Mouse (Mus musculus) liver, postnatal 0 days (tissue): ENCODE measurements around the gene Cyp4f40. TPM values are rescaled to one million over a fixed set of nuclear protein-coding genes. Genes with fewer than 3 reads are reported as not detected.

Source experiments
- ATAC-seq: fragments of 200-750 bp; cut with Nextera tagmentation; 2 replicates; pipeline ENCODE4 v1.8.0; 2017; ENCODE audit warnings: mild to moderate bottlenecking, moderate library complexity
- DNase-seq: peaks from one replicate; pipeline ENCODE4 v3.0.0-alpha.2; 2016
- H3K27ac ChIP-seq: fragments of 300-500 bp; sonication (generic); 2 replicates; pipeline ENCODE4 v1.5.1; 2014; ENCODE audit warnings: antibody characterized with exemption, moderate library complexity, mild to moderate bottlenecking, low read depth
- H3K27me3 ChIP-seq: fragments of 300-500 bp; sonication (generic); 2 replicates; pipeline ENCODE4 v1.6.1; 2014; ENCODE audit warnings: low read length, control low read depth, mixed read lengths; ENCODE audit not compliant: insufficient read depth
- H3K36me3 ChIP-seq: fragments of 300-500 bp; sonication (generic); replicated peaks from 2 replicates; pipeline ENCODE4 v1.6.1; 2014; ENCODE audit warnings: mild to moderate bottlenecking, control low read depth, low read length, moderate library complexity, mixed read lengths; ENCODE audit not compliant: insufficient read depth
- H3K4me1 ChIP-seq: fragments of 300-500 bp; sonication (generic); 2 replicates; pipeline ENCODE4 v1.6.1; 2014; ENCODE audit warnings: antibody characterized with exemption, mild to moderate bottlenecking, control low read depth; ENCODE audit not compliant: insufficient read depth
- H3K4me2 ChIP-seq: fragments of 300-500 bp; sonication (generic); 2 replicates; pipeline ENCODE4 v1.6.1; 2014; ENCODE audit warnings: low read depth, mild to moderate bottlenecking, low read length, moderate library complexity, mixed read lengths
- H3K4me3 ChIP-seq: fragments of 300-500 bp; sonication (generic); 2 replicates; pipeline ENCODE4 v1.5.1; 2014; ENCODE audit warnings: low read depth, low read length
- H3K9ac ChIP-seq: fragments of 300-500 bp; sonication (generic); replicated peaks from 2 replicates; pipeline ENCODE4 v1.6.1; 2014; ENCODE audit warnings: mild to moderate bottlenecking, moderate library complexity
- H3K9me3 ChIP-seq: fragments of 300-500 bp; sonication (generic); 2 replicates; pipeline ENCODE4 v1.6.1; 2016; ENCODE audit warnings: mild to moderate bottlenecking, control low read depth, low read length, mixed read lengths
- CTCF ChIP-seq: sonication (generic); IDR thresholded peaks from 2 replicates; pipeline ENCODE4 v1.5.1; 2016; ENCODE audit warnings: antibody characterized with exemption, low read depth
- EP300 ChIP-seq: IDR thresholded peaks from 2 replicates; pipeline ENCODE4 v1.6.1; 2016; ENCODE audit warnings: antibody characterized with exemption, low read depth, mild to moderate bottlenecking
- WGBS: fragments of 180-500 bp; shearing (Covaris S2); extraction: QIAGEN DNeasy Blood & Tissue Kit; methylation state at CpG from one replicate; pipeline ENCODE4 v1.1.7; 2014; ENCODE audit not compliant: insufficient replicate concordance; 5-methylcytosine and 5-hydroxymethylcytosine counted together
- polyA plus RNA-seq: library from polyadenylated mRNA; unstranded; fragments of >200 nt; fragmentation: Nextera tagmentation; extraction: Ambion mirVana; gene quantifications from 2 replicates; pipeline ENCODE4 v1.2.1, GENCODE M21; 2015

Gene Cyp4f40
- polyA plus RNA-seq, 1 experiment from 2014 or later = not detected

DNA sequence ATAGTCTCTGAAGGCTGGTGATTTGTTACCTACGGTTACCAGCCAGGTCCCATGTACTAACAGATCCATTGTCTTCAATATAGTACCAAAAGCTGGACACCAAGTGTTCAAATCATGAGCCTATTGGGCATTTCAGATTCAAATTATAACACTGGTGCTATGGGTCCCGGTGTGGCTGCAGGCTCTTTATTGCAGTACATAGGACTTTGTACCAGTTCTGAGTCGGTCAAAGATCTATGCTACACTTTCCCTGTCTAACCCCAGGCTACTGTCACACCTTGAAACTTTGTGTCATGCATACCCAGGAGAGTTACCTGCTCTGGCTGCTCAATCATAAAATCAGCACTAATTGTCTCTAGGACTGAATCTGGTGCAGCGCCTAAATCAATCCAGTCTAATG, 4.8 kb upstream of the Cyp4f40 start:
- ATAC-seq (no peak), DNase-seq (no peak)
- Histone ChIP-seq H3K27me3 (no peaks in the 10 kb centered on the region), H3K4me3 (no peak overlapping the region), H3K9me3 (no peaks in the 10 kb centered on the region), H3K36me3 (no peaks in the 10 kb centered on the region), H3K4me2 (no peak overlapping the region), H3K4me1 (no peaks in the 10 kb centered on the region), H3K27ac (no peak overlapping the region), H3K9ac (no peak overlapping the region)
- no peak for TF ChIP-seq EP300
- TF ChIP-seq CTCF = no peak
- 81% methylated on average over 4 of the region's 4 CpGs for WGBS

- no peaks in the 10 kb centered on the region for H3K9me3 ChIP-seq
- no peak for TF ChIP-seq CTCF
- no peak for TF ChIP-seq EP300
- no peaks in the 10 kb centered on the region for H3K36me3 ChIP-seq
- ATAC-seq (no peak), DNase-seq (no peak)
- no peaks in the 10 kb centered on the region for H3K4me1 ChIP-seq
- no peak overlapping the region for H3K27ac ChIP-seq
- no peak overlapping the region for H3K9ac ChIP-seq
- H3K4me3 ChIP-seq = no peak overlapping the region
- no peaks in the 10 kb centered on the region for H3K27me3 ChIP-seq
- H3K4me2 ChIP-seq = no peak overlapping the region
- WGBS = 50% methylated on average over 3 of the region's 3 CpGs
Measured at GRCm38 (mm10) chr17:32657041-32657440, 1.7 kb upstream of the Cyp4f40 start.

DNA sequence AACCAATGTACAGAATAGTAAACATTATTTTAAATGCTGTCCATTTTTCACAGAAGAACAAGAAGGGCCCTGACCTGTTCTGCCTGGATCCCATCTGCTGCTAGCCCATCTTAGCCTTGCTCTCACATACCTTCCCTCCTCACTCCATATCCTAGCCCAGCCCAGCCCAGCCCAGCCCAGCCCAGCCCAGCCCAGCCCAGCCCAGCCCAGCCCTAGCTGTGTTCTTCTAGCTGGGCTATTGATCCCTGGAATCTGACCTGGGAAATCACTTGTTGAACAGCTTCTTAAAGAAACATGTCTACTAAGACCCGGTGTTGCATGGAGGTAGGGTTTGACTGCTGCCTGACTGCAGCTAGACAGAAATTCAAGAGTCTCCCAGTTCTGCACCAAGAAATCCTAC, 454 bp upstream of the Cyp4f40 start:
- WGBS = 70% methylated on average over 1 of the region's 1 CpGs
- no peaks in the 10 kb centered on the region for H3K4me1 ChIP-seq
- H3K27me3 ChIP-seq = no peaks in the 10 kb centered on the region
- no peak overlapping the region for H3K9ac ChIP-seq
- ATAC-seq = no peak
- TF ChIP-seq CTCF = no peak
- no peak for TF ChIP-seq EP300
- H3K36me3 ChIP-seq = no peaks in the 10 kb centered on the region
- H3K4me2 ChIP-seq = no peak overlapping the region
- H3K27ac ChIP-seq = no peak overlapping the region
- no peaks in the 10 kb centered on the region for H3K9me3 ChIP-seq
- H3K4me3 ChIP-seq = no peak overlapping the region
- no peak for DNase-seq

DNA sequence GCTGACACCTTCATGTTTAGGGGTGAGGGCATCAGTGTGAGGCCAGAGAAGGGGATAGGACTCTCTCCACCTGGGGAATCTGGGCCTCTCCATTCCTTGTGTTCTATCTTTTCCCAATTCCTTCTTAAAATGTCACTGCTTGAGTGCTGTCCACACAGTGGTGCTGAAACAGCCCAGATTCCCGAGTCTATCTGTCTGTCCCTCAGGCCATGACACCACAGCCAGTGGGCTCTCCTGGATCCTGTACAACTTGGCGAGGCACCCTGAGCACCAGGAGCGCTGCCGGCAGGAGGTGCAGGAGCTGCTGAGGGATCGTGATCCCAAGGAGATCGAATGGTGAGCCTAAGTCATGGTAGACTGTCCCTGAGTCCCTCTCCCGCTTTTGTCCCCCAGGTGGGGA, 15.3 kb downstream of the Cyp4f40 start:
- Histone ChIP-seq H3K27me3 (no peaks in the 10 kb centered on the region), H3K4me2 (no peak overlapping the region), H3K9me3 (no peaks in the 10 kb centered on the region), H3K27ac (no peak overlapping the region), H3K4me1 (0 out of 2 replicates have a peak, but pooled peaks cover 3% of the 10 kb centered on the region), H3K4me3 (no peak overlapping the region), H3K9ac (no peak overlapping the region), H3K36me3 (no peaks in the 10 kb centered on the region)
- ATAC-seq (no peak), DNase-seq (no peak)
- WGBS = 54% methylated on average over 7 of the region's 7 CpGs
- no peak for TF ChIP-seq CTCF
- TF ChIP-seq EP300 = no peak

DNA sequence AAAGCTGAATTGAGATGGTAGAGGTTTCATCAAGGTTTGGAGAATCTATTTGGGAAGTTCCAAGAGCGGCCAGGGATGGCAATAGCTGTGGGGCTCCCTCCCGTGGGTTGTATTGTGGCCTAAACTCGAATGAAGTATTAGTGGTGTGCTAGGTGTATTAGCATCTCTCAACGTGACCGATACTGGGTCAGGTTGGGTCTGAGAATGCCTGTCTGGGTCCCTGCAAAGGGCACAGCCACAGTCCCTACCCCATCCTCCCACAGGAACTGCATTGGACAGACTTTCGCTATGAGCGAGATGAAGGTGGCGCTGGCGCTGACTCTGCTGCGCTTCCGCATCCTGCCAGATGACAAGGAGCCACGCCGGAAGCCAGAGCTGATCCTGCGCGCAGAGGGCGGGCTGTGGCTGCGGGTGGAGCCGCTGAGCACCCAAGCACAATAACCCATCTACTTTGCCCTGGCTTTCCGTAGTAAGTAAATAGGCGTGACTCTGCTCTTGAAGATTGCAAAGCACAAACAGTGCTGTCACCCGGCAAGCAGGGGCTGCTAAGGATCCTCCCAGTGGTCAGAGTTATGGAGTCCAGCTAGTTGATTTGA, 17.4 kb downstream of the Cyp4f40 start:
- Histone ChIP-seq H3K36me3 (no peaks in the 10 kb centered on the region), H3K27ac (no peak overlapping the region), H3K9ac (no peak overlapping the region), H3K4me1 (0 out of 2 replicates have a peak, but pooled peaks cover 3% of the 10 kb centered on the region), H3K4me3 (no peak overlapping the region), H3K4me2 (peak overlapping the region; percentile 22; the same call in 1 of the 2 replicates), H3K27me3 (no peaks in the 10 kb centered on the region), H3K9me3 (no peaks in the 10 kb centered on the region)
- TF ChIP-seq CTCF (0 out of 2 replicates have a peak, but pooled peaks have one; percentile 6), EP300 (no peak)
- 36% methylated on average over 21 of the region's 21 CpGs for WGBS
- ATAC-seq = peak; percentile 21; the same call in 1 of the 2 replicates
- DNase-seq = peak; percentile 24

GRCm38 (mm10) chr17:32680404-32680803, 21.7 kb downstream of the Cyp4f40 start:
- Histone ChIP-seq H3K4me3 (no peak overlapping the region), H3K9me3 (no peaks in the 10 kb centered on the region), H3K9ac (no peak overlapping the region), H3K4me2 (no peak overlapping the region), H3K4me1 (peaks cover 11% of the 10 kb centered on the region), H3K27ac (no peak overlapping the region), H3K27me3 (no peaks in the 10 kb centered on the region), H3K36me3 (no peaks in the 10 kb centered on the region)
- ATAC-seq (no peak), DNase-seq (peak; percentile 51)
- WGBS = 23% methylated on average over 2 of the region's 2 CpGs
- no peak for TF ChIP-seq EP300
- peak; percentile 80 for TF ChIP-seq CTCF
